Mouse (Mus musculus): Measurements from ENCODE around the gene Cep128. TPM values are rescaled to one million over a fixed set of nuclear protein-coding genes. Genes with fewer than 3 reads are reported as not detected.
A peak's percentile ranks its signal among the peaks of the same experiment; 100 is the strongest.

Gene Cep128
- total RNA-seq, 2 experiments from 2014 or later = 4.5 to 8.7 TPM

GRCm38 (mm10) chr12:91312591-91312990 lies 71.6 kb downstream of the Cep128 start:
- no peak for DNase-seq

GRCm38 (mm10) chr12:91307733-91308132 lies 76.5 kb downstream of the Cep128 start:
- no peak for DNase-seq

- DNase-seq = no peak
Observed at GRCm38 (mm10) chr12:91305769-91306168, 78.4 kb downstream of the Cep128 start.

- DNase-seq = no peak
Observed at GRCm38 (mm10) chr12:91305038-91305437, 79.2 kb downstream of the Cep128 start.

GRCm38 (mm10) chr12:91298700-91299099 lies 85.5 kb downstream of the Cep128 start:
- no peak for DNase-seq

- no peak for DNase-seq
Observed at GRCm38 (mm10) chr12:91295870-91296269, 88.3 kb downstream of the Cep128 start.

GRCm38 (mm10) chr12:91295436-91295835 lies 88.8 kb downstream of the Cep128 start:
- no peak for DNase-seq

GRCm38 (mm10) chr12:91273936-91274335 lies 110.3 kb downstream of the Cep128 start:
- no peak for DNase-seq

GRCm38 (mm10) chr12:91269634-91270033 lies 114.6 kb downstream of the Cep128 start:
- no peak for DNase-seq

GRCm38 (mm10) chr12:91268974-91269373 lies 115.2 kb downstream of the Cep128 start:
- DNase-seq = peak; percentile 5

- no peak for DNase-seq
Observed at GRCm38 (mm10) chr12:91266014-91266413, 118.2 kb downstream of the Cep128 start.

- peak; percentile 15 for DNase-seq
Observed at GRCm38 (mm10) chr12:91265462-91265861, 118.7 kb downstream of the Cep128 start.

- DNase-seq = no peak
Observed at GRCm38 (mm10) chr12:91264828-91265355, 119.3 kb downstream of the Cep128 start.

- no peak for DNase-seq
Observed at GRCm38 (mm10) chr12:91263705-91264104, 120.5 kb downstream of the Cep128 start.

GRCm38 (mm10) chr12:91262801-91263200 lies 121.4 kb downstream of the Cep128 start:
- DNase-seq = no peak

- DNase-seq = no peak
Observed at GRCm38 (mm10) chr12:91256334-91256733, 127.9 kb downstream of the Cep128 start.

- no peak for DNase-seq
Observed at GRCm38 (mm10) chr12:91254831-91255230, 129.4 kb downstream of the Cep128 start.

- no peak for DNase-seq
Observed at GRCm38 (mm10) chr12:91220609-91221008, 163.6 kb downstream of the Cep128 start.

- no peak for DNase-seq
Observed at GRCm38 (mm10) chr12:91205550-91205949, 178.7 kb downstream of the Cep128 start.

GRCm38 (mm10) chr12:91204330-91204729 lies 179.9 kb downstream of the Cep128 start:
- DNase-seq = no peak

GRCm38 (mm10) chr12:91202496-91202895 lies 181.7 kb downstream of the Cep128 start:
- DNase-seq = no peak

GRCm38 (mm10) chr12:91189111-91189510 lies 195.1 kb downstream of the Cep128 start:
- DNase-seq = no peak

- DNase-seq = no peak
Observed at GRCm38 (mm10) chr12:91185564-91185963, 198.6 kb downstream of the Cep128 start.

- no peak for DNase-seq
Observed at GRCm38 (mm10) chr12:91184616-91185015, 199.6 kb downstream of the Cep128 start.

- DNase-seq = no peak
Observed at GRCm38 (mm10) chr12:91183928-91184327, 200.3 kb downstream of the Cep128 start.

All from adrenal gland, postnatal 10 days (tissue).